Mouse (Mus musculus) brain, embryonic 14.5 days (tissue): ENCODE measurements around the gene Pfas. TPM values are rescaled to one million over a fixed set of nuclear protein-coding genes. Genes with fewer than 3 reads are reported as not detected.
"Not testable (repeated sequence)": the region's sequence is repeated elsewhere in the genome, so short reads cannot be mapped to it uniquely, and the experiment has no call there.

Source experiments
- DNase-seq: peaks from one replicate; pipeline ENCODE4 v3.0.0-alpha.2; 2011; ENCODE audit warnings: low read depth
- CTCF ChIP-seq: fragments of 200-500 bp; IDR thresholded peaks from 2 replicates; pipeline ENCODE4 v1.5.1; 2012; ENCODE audit warnings: inconsistent platforms, mild to moderate bottlenecking, moderate library complexity, borderline replicate concordance; ENCODE audit not compliant: insufficient read depth, insufficient read length; ENCODE audit errors: extremely low read depth
- POLR2A ChIP-seq: fragments of 200-500 bp; IDR thresholded peaks from 2 replicates; pipeline ENCODE4 v1.6.1; 2012; ENCODE audit warnings: mild to moderate bottlenecking, inconsistent platforms, borderline replicate concordance; ENCODE audit not compliant: poor library complexity, insufficient read depth, insufficient read length, severe bottlenecking; ENCODE audit errors: extremely low read depth
- polyA plus RNA-seq: library from polyadenylated mRNA; depleted of rRNA; stranded (reverse); fragments of >200 nt; gene quantifications from 2 replicates; pipeline ENCODE4 v1.2.3, GENCODE M21; 2012

Gene Pfas
- polyA plus RNA-seq, 1 experiment = 27.6 TPM

GRCm38 (mm10) chr11:69037231-69038061 lies 29.2 kb upstream of the Pfas start:
- DNase-seq = peak; percentile 93
- TF ChIP-seq POLR2A (no peak), CTCF (no peak)

- TF ChIP-seq POLR2A (no peak), CTCF (no peak)
- peak; percentile 93 for DNase-seq
Observed at GRCm38 (mm10) chr11:69036486-69037230, 28.4 kb upstream of the Pfas start.

GRCm38 (mm10) chr11:69035849-69036248 lies 27.6 kb upstream of the Pfas start:
- DNase-seq = peak; percentile 92
- peak; percentile 88 for TF ChIP-seq CTCF
- TF ChIP-seq POLR2A = no peak

GRCm38 (mm10) chr11:69035411-69035810 lies 27.2 kb upstream of the Pfas start:
- TF ChIP-seq CTCF = no peak
- TF ChIP-seq POLR2A = no peak
- no peak for DNase-seq

GRCm38 (mm10) chr11:69034585-69034984 lies 26.3 kb upstream of the Pfas start:
- TF ChIP-seq POLR2A (no peak), CTCF (no peak)
- DNase-seq = no peak

- TF ChIP-seq POLR2A (no peak), CTCF (no peak)
- no peak for DNase-seq
Observed at GRCm38 (mm10) chr11:69033552-69033951, 25.3 kb upstream of the Pfas start.

GRCm38 (mm10) chr11:69028805-69029204 lies 20.5 kb upstream of the Pfas start:
- DNase-seq = no peak
- TF ChIP-seq POLR2A (no peak), CTCF (no peak)

- no peak for DNase-seq
- TF ChIP-seq POLR2A = no peak
- no peak for TF ChIP-seq CTCF
Observed at GRCm38 (mm10) chr11:69026562-69026961, 18.3 kb upstream of the Pfas start.

- DNase-seq = no peak
- TF ChIP-seq CTCF = no peak
Observed at GRCm38 (mm10) chr11:69020691-69021090, 12.4 kb upstream of the Pfas start.

GRCm38 (mm10) chr11:69016755-69017154 lies 8.5 kb upstream of the Pfas start:
- DNase-seq = no peak
- TF ChIP-seq CTCF = no peak
- TF ChIP-seq POLR2A = no peak

- peak; percentile 80; the same call in 1 of the 2 replicates for TF ChIP-seq POLR2A
- TF ChIP-seq CTCF = peak; percentile 79
- DNase-seq = peak; percentile 98
Observed at GRCm38 (mm10) chr11:69015644-69016441, 7.6 kb upstream of the Pfas start, which contains the start of gene Ctc1. TSS of gene Ctc1 (plus strand) at chr11:69015911.

GRCm38 (mm10) chr11:69012071-69012601 lies 3.9 kb upstream of the Pfas start:
- TF ChIP-seq CTCF (no peak), POLR2A (peak; percentile 66; the same call in 1 of the 2 replicates)
- peak; percentile 98 for DNase-seq

GRCm38 (mm10) chr11:69011445-69011844 lies 3.2 kb upstream of the Pfas start:
- DNase-seq = not testable (repeated sequence)
